Mouse (Mus musculus) brain, embryonic 14.5 days (tissue): Measurements from ENCODE around the gene Ptgfrn.

ENCODE experiments used
- CTCF ChIP-seq: fragments of 200-500 bp; IDR thresholded peaks from 2 replicates; pipeline ENCODE4 v1.5.1; 2012; ENCODE audit warnings: inconsistent platforms, mild to moderate bottlenecking, moderate library complexity, borderline replicate concordance; ENCODE audit not compliant: insufficient read depth, insufficient read length; ENCODE audit errors: extremely low read depth
- POLR2A ChIP-seq: fragments of 200-500 bp; IDR thresholded peaks from 2 replicates; pipeline ENCODE4 v1.6.1; 2012; ENCODE audit warnings: mild to moderate bottlenecking, inconsistent platforms, borderline replicate concordance; ENCODE audit not compliant: poor library complexity, insufficient read depth, insufficient read length, severe bottlenecking; ENCODE audit errors: extremely low read depth

- TF ChIP-seq POLR2A = no peak
- no peak for TF ChIP-seq CTCF
These were observed 97.1 kb downstream of the Ptgfrn start for GRCm38 (mm10) chr3:101013005-101013404.
